Mouse (Mus musculus) lung, postnatal 10 days (tissue): ENCODE data around the gene Exoc2.

Experiments
- DNase-seq: peaks from one replicate; pipeline ENCODE4 v3.0.0; 2021

Gene Exoc2

GRCm38 (mm10) chr13:30888480-30888879 is 85.4 kb downstream of the Exoc2 start:
- DNase-seq, result peak; percentile 83

GRCm38 (mm10) chr13:30880310-30880709 is 93.6 kb downstream of the Exoc2 start:
- DNase-seq, result no peak

- DNase-seq, result no peak
Observed at GRCm38 (mm10) chr13:30879871-30880270, 94.0 kb downstream of the Exoc2 start.

- no peak for DNase-seq
Observed at GRCm38 (mm10) chr13:30875825-30876224, 98.1 kb downstream of the Exoc2 start.

GRCm38 (mm10) chr13:30873472-30873871 is 100.4 kb downstream of the Exoc2 start:
- DNase-seq, result no peak

- no peak for DNase-seq
Observed at GRCm38 (mm10) chr13:30865486-30865885, 108.4 kb downstream of the Exoc2 start.

- DNase-seq, result no peak
Observed at GRCm38 (mm10) chr13:30864042-30864441, 109.9 kb downstream of the Exoc2 start.

- no peak for DNase-seq
Observed at GRCm38 (mm10) chr13:30858421-30858820, 115.5 kb downstream of the Exoc2 start.

- DNase-seq, result no peak
Observed at GRCm38 (mm10) chr13:30850736-30851135, 123.2 kb downstream of the Exoc2 start.

- DNase-seq, result no peak
Observed at GRCm38 (mm10) chr13:30848001-30848400, 125.9 kb downstream of the Exoc2 start.

GRCm38 (mm10) chr13:30846506-30846905 is 127.4 kb downstream of the Exoc2 start:
- no peak for DNase-seq

GRCm38 (mm10) chr13:30843049-30843448 is 130.8 kb downstream of the Exoc2 start:
- no peak for DNase-seq

- no peak for DNase-seq
Observed at GRCm38 (mm10) chr13:30841843-30842242, 132.1 kb downstream of the Exoc2 start.

GRCm38 (mm10) chr13:30841306-30841705 is 132.6 kb downstream of the Exoc2 start:
- peak; percentile 19 for DNase-seq

GRCm38 (mm10) chr13:30840700-30841099 is 133.2 kb downstream of the Exoc2 start:
- no peak for DNase-seq

GRCm38 (mm10) chr13:30836342-30836741 is 137.6 kb downstream of the Exoc2 start:
- DNase-seq, result no peak

- no peak for DNase-seq
Observed at GRCm38 (mm10) chr13:30834859-30835258, 139.0 kb downstream of the Exoc2 start.

- no peak for DNase-seq
Observed at GRCm38 (mm10) chr13:30834349-30834748, 139.5 kb downstream of the Exoc2 start.

GRCm38 (mm10) chr13:30833476-30834149 is 140.3 kb downstream of the Exoc2 start:
- no peak for DNase-seq

- DNase-seq, result no peak
Observed at GRCm38 (mm10) chr13:30831369-30831768, 142.5 kb downstream of the Exoc2 start.

- DNase-seq, result no peak
Observed at GRCm38 (mm10) chr13:30826511-30826910, 147.4 kb downstream of the Exoc2 start.

GRCm38 (mm10) chr13:30824903-30825302 is 149.0 kb downstream of the Exoc2 start:
- no peak for DNase-seq

GRCm38 (mm10) chr13:30820555-30820954 is 153.3 kb downstream of the Exoc2 start:
- DNase-seq, result no peak

GRCm38 (mm10) chr13:30819891-30820290 is 154.0 kb downstream of the Exoc2 start:
- DNase-seq, result no peak

GRCm38 (mm10) chr13:30817436-30817835 is 156.5 kb downstream of the Exoc2 start:
- DNase-seq, result no peak
